Mouse (Mus musculus) adrenal gland, adult 8-10 months (tissue): Measurements from ENCODE around the gene Mical3. TPM values are rescaled to one million over a fixed set of nuclear protein-coding genes. Genes with fewer than 3 reads are reported as not detected.

ENCODE experiments used
- DNase-seq: peaks from one replicate; pipeline ENCODE4 v3.0.0; 2022
- total RNA-seq, 4 experiments: library from RNA; stranded (reverse); gene quantifications; 2 replicates each; pipeline ENCODE4 v1.2.4; 2022

Mical3 gene
- total RNA-seq, 4 experiments from 2014 or later, result 41.6 to 78.2 (median 55.4) TPM

- DNase-seq, result no peak
Measured at GRCm38 (mm10) chr6:121145906-121146305, 15.1 kb upstream of the Mical3 start.

GRCm38 (mm10) chr6:121145010-121145604 lies 14.3 kb upstream of the Mical3 start:
- peak; percentile 81 for DNase-seq

- peak; percentile 87 for DNase-seq
Measured at GRCm38 (mm10) chr6:121144066-121144465, 13.3 kb upstream of the Mical3 start.

- peak; percentile 86 for DNase-seq
Measured at GRCm38 (mm10) chr6:121143439-121143838, 12.6 kb upstream of the Mical3 start.

DNA sequence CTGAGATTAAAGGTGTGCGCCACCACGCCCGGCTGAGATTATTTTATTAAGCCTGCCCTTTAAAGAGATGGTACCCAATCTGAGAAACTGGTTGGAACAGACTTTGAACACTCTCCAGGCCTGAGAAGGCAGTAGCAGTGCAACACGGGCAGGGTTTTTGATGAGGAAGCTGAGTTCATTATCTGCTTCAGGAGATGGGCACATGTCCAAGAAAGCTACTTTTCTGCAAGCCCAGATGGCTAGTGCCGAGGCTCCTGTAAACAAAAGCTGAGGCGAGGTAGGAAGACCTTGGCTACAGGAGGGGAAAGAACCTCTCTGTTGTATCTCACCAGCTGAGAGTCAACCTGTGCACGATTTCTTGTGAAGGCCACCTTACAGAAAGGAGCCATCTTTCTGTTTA lies 11.5 kb upstream of the Mical3 start:
- DNase-seq, result no peak

- no peak for DNase-seq
Measured at GRCm38 (mm10) chr6:121139271-121139670, 8.5 kb upstream of the Mical3 start.

GRCm38 (mm10) chr6:121138338-121139040 lies 7.7 kb upstream of the Mical3 start:
- no peak for DNase-seq

GRCm38 (mm10) chr6:121137222-121137621 lies 6.4 kb upstream of the Mical3 start:
- no peak for DNase-seq

- DNase-seq, result no peak
Measured at GRCm38 (mm10) chr6:121134884-121135283, 4.1 kb upstream of the Mical3 start.

DNA sequence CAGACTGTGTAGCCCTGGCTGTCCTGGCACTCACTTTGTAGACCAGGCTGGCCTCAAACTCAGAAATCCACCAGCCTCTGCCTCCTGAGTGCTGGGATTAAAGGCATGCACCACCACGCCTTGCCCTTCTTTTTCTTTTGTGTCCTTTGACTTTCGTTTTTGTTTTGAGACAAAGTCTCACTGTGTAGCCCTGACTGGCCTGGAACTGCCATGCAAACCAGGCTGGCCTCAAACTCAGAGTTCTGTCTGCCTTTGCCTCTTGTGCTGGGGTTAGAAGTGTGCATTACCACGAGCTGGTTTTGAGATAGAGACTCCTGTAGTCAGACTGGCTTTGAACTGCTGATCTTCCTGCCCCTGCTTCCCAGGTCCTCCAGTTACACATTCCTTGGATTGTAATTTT lies 3.5 kb upstream of the Mical3 start:
- DNase-seq, result no peak

DNA sequence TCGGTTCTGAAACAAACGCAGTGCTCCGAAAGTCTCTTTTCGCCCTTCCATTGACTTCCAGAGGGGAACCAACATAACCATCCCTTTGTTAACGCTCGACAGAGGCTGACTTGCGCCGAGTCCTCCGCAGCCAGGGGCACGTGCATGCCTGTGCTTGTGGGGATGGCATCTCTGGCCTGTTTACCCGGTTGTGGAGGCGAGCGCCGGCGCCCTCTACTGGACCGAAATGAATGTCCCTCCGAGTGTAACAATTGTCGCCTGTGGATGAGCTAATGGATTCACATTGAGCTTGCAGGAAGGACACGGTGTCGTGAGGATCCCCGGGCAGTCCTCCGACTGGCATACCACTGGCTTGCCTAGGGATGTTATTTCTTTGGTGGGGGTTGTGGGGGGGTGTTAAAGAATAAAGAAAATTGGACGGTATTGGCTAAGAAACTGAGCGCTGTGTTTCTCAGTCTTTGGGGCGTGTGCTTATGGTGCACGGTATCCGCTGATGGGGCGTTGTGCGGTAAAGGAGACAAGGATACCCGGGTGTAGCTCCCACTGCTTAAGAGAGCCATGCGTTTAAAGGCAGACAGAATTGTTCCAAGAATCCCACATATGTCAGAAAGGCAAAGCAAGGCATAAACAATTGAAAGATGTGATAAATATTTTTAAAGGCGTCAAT lies 627 bp downstream of the Mical3 start:
- DNase-seq, result peak; percentile 71

DNA sequence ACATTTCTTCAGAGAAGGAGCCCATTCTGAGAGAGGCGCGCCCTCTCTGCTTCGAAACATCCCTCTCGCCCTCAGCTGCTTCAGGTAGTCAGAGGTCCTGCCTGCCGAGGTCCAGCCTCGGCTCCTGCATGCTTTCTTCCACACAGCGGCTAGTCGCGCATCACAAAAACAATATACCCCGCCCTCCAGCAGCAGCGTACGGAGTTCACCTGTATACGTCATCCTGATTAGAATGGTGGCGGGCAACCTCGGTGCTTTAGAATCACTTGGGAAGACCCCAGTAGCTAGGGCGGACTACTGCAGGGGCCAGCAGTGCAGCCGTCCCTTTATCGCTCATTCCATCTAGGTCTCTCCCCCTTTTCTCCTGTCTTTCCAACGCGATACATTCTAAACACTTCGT lies 1.3 kb downstream of the Mical3 start:
- no peak for DNase-seq

GRCm38 (mm10) chr6:121128736-121129135 lies 2.1 kb downstream of the Mical3 start:
- no peak for DNase-seq

- no peak for DNase-seq
Measured at GRCm38 (mm10) chr6:121127726-121128125, 3.1 kb downstream of the Mical3 start.

DNA sequence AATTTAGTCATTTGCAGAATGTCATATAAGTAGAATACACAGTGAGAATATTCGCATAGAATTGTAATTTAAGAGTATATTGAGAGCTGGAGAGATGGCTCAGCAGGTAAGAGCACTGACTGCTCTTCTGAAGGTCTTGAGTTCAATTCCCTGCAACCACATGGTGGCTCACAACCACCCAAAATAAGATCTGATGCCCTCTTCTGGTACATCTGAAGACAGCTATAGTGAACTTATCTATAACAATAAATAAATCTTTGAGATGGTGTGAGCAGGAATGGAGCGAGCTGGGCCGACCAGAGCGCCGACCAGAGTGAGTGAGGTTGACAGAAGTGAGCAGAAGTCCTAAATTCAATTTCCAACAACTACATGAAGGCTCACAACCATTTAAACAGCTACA lies 4.6 kb downstream of the Mical3 start:
- DNase-seq, result no peak

- peak; percentile 77 for DNase-seq
Measured at GRCm38 (mm10) chr6:121122739-121123241, 8.0 kb downstream of the Mical3 start.

GRCm38 (mm10) chr6:121120776-121121175 lies 10.0 kb downstream of the Mical3 start:
- DNase-seq, result no peak

DNA sequence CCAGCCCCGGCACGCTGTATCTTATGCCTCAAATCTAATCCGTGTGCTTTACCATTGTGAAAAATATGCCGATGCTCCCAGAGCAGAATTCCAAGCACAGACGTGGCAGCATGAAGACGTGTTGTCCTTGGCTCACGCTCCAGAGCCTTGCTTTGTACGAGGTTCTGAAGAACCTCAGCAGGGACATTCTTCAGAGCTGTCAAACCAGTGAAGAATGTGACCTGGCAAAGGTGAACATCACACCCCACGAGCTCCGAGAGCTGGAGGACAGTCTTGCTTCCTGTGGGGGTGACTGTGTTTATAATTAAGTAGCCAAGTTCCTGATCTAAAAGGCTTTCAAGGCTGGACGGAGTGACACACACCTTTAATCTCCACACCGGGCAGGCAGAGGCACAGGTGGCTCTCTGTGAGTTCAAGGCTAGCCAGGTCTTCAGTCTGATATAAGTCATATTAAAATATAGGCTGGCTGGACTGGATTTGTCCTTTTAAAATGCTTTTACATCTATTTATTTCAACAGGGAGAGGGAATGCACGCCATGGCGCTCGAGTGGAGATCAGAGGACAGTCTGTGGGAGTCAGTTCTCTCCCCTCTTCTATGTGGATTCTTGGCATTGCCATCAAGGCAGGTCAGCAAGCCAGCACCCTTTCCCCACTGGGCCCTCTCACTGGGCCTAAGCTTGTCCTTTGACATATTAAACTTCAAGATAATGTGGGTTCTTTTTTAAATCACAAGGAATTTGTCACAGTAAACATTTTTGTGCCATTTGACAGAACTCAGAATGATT lies 12.6 kb downstream of the Mical3 start:
- no peak for DNase-seq

DNA sequence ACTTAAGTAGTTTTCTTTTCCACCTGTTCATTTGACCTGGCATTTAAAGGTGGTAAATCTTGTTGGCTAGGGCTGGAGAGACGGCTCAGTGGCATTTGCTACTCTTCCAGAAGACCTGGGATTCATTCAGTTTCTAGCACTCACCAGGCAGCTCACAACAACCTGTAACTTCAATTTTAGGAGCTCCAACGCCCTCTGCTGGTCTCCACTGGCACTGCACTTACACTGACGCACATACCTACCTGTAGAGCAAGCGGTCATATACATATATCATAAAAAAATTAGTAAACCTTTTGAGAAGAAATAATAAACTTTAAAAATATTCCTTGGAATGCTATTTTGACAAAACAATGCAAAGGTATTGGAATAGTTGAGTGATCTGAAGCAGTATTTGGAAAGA lies 13.7 kb downstream of the Mical3 start:
- DNase-seq, result no peak

GRCm38 (mm10) chr6:121116434-121116833 lies 14.4 kb downstream of the Mical3 start:
- DNase-seq, result no peak

DNA sequence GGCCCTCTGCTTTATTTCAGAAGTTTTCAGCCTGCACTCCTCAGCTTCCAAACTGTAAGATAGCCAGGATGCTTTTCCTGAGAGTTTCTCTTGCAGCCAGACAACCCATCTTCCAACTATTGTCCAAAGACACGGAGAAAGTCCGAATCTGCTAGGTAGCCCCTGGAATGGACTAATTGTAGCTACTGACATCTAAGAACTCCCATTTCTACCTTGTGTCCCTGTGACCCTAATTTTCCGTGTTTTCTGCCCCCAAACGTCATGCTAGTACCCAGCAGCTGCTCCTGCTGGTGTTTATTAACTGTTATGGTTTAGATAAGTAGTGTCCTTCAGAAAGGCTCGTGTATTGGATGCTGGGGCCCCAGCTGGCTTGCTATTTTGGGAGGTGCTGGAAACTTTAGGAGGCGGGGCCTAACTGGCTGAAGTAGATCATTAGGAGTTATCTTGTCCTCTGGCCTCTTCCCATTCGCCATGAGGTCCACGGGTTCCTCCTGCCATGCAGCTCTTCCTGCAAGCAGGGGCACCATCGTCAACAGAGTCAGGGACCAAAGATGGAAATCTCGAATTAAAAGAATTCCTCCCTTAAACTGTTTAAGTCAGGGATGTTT lies 19.2 kb downstream of the Mical3 start:
- no peak for DNase-seq

DNA sequence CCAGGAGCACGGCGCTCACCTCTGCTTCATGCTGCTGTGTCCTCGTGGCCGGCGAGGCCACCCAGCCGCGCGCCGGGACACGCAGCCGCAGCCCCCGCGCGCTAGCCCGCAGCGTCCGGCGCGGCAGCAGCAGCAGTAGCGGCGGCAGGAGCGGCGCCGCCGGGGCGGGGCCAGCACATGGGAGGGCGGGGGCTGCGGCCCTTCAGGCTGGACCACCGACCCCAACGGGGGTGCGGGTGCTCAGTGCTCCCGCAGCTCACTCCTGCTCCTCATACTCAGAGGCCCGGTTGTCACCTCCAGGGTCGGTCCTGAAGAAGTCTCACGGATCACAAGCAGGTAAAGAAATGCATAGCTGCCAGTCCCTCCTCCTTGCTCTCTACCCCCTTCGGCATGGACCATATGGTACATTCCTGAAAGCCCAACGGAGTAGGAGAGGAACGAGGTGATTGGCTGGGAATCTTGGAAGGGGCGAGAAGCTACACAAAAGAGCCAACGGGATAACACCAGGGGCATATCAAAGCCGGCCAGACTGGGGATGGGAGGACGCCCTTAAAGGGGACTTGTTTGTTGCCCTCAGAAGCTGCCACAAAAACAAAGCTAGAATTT lies 20.7 kb downstream of the Mical3 start:
- DNase-seq, result peak; percentile 92
